ENCODE assay signal across 2 mouse cellular contexts in the genomic region with DNA sequence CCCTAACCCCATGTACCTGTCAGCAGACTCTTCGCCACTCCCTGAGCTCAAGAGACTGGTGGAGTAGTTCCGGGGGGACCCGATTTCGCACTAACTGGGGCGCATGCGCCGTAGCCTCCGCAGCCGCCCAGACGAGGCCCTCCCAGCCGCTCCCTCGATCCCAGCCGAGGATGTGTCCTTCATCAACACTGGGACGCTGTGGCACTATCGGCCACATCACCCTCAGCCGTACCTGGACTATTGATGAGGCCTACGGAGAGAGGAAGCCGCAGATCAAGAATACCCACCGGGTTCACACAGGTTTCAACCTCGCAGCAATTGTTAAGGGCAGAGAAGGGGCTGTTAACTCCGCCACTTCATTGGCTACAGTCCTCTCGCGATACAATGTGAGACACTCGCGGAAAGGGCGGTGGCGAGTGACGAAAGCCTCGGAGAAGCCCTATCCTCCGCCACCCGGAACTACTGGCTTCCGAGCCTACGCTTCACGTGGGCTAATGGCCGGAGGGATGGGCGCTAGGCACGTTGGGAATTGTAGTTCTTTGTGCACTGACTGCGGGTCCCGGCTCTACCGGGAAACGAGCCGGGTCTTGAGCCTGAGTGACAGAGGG.
TF ChIP-seq lines count a peak whose summit lies in the region.

No protein-coding gene starts in this region.

TF ChIP-seq in C2C12, 6 proteins besides CTCF, POLR2A, EP300 and RAD21 (continued from another document):
- TF ChIP-seq MYOG (IDR thresholded peaks at IDR 0.05; ENCODE audit: control insufficient read depth, extremely low read depth, insufficient read length) (no peak), USF1 (IDR thresholded peaks at IDR 0.05; ENCODE audit: low read depth) (peak; percentile 91), MYOD1 (IDR thresholded peaks at IDR 0.05; ENCODE audit: control insufficient read depth, insufficient read length, low read depth) (no peak), CEBPB (IDR thresholded peaks at IDR 0.05; ENCODE audit: low read depth) (peak; percentile 26), FOSL1 (IDR thresholded peaks at IDR 0.05; ENCODE audit: insufficient read depth, low read length, poor library complexity, severe bottlenecking) (no peak)

TF ChIP-seq in myocyte, 11 proteins besides CTCF, POLR2A, EP300 and RAD21:
- peak; percentile 57 for TF ChIP-seq POLR2AphosphoS2 (IDR thresholded peaks at IDR 0.05; ENCODE audit: insufficient read length, low read depth)
- no peak for TF ChIP-seq CEBPB (IDR thresholded peaks at IDR 0.05; ENCODE audit: insufficient read depth, poor library complexity, severe bottlenecking)
- no peak for TF ChIP-seq E2F4 (IDR thresholded peaks at IDR 0.05; ENCODE audit: insufficient read depth)
- TF ChIP-seq MYOD1 (IDR thresholded peaks at IDR 0.05; ENCODE audit: control insufficient read depth in 1 of 3, insufficient read length in 2 of 3, low read depth in 2 of 3) = no peak
- TF ChIP-seq TCF12 (IDR thresholded peaks at IDR 0.05; ENCODE audit: insufficient read depth, poor library complexity, severe bottlenecking) = no peak
- TF ChIP-seq MYOG (IDR thresholded peaks at IDR 0.05; ENCODE audit: control insufficient read depth in 1 of 3, insufficient read depth in 1 of 3, insufficient read length in 2 of 3, low read depth in 2 of 3) = peak in 1 of 3 experiments; percentile 12
- TF ChIP-seq SRF (IDR thresholded peaks at IDR 0.05; ENCODE audit: control insufficient read depth, insufficient read length, low read depth) = peak; percentile 33
- TF ChIP-seq TCF3 (IDR thresholded peaks at IDR 0.05; ENCODE audit: insufficient read length, low read depth) = no peak
- TF ChIP-seq REST (IDR thresholded peaks at IDR 0.05; ENCODE audit: insufficient read depth, insufficient read length) = no peak
- TF ChIP-seq MAX (IDR thresholded peaks at IDR 0.05; ENCODE audit: low read depth) = no peak
- TF ChIP-seq USF1 (IDR thresholded peaks at IDR 0.05; ENCODE audit: low read depth) = peak; percentile 94
